Mouse (Mus musculus) monocyte, adult 2 months (primary cell): ENCODE results near the gene Zyg11b.

ENCODE experiments used
- DNase-seq, 2 experiments: peaks; one replicate each; pipeline ENCODE4 v3.0.0; 2022; ENCODE audit warnings: low spot score in 2 of 2, low read depth in 1 of 2

The Zyg11b gene

GRCm38 (mm10) chr4:108318649-108319615 is 18.0 kb upstream of the Zyg11b start:
- no peak for DNase-seq

GRCm38 (mm10) chr4:108317656-108318605 is 17.0 kb upstream of the Zyg11b start:
- no peak for DNase-seq

GRCm38 (mm10) chr4:108314041-108314440 is 13.1 kb upstream of the Zyg11b start:
- DNase-seq = no peak

GRCm38 (mm10) chr4:108310706-108311105 is 9.8 kb upstream of the Zyg11b start:
- DNase-seq = no peak

GRCm38 (mm10) chr4:108302296-108302890 is 1.5 kb upstream of the Zyg11b start:
- DNase-seq = no peak

GRCm38 (mm10) chr4:108300266-108300665 is 630 bp downstream of the Zyg11b start:
- DNase-seq = no peak

- DNase-seq = no peak
Observed at GRCm38 (mm10) chr4:108276973-108277372, 23.9 kb downstream of the Zyg11b start.

- DNase-seq = no peak
Observed at GRCm38 (mm10) chr4:108272286-108272685, 28.6 kb downstream of the Zyg11b start.

GRCm38 (mm10) chr4:108265774-108266173 is 35.1 kb downstream of the Zyg11b start:
- DNase-seq = no peak

- DNase-seq = no peak
Observed at GRCm38 (mm10) chr4:108253317-108253716, 47.6 kb downstream of the Zyg11b start.

GRCm38 (mm10) chr4:108250501-108250900 is 50.4 kb downstream of the Zyg11b start:
- no peak for DNase-seq

- DNase-seq = no peak
Observed at GRCm38 (mm10) chr4:108249314-108249713, 51.6 kb downstream of the Zyg11b start.

- no peak for DNase-seq
Observed at GRCm38 (mm10) chr4:108233654-108234053, 67.2 kb downstream of the Zyg11b start.

GRCm38 (mm10) chr4:108225341-108225872 is 75.5 kb downstream of the Zyg11b start:
- DNase-seq = no peak

- no peak for DNase-seq
Observed at GRCm38 (mm10) chr4:108222507-108222906, 78.4 kb downstream of the Zyg11b start.

GRCm38 (mm10) chr4:108219019-108219418 is 81.9 kb downstream of the Zyg11b start:
- DNase-seq = no peak

GRCm38 (mm10) chr4:108217332-108218179 is 83.3 kb downstream of the Zyg11b start, which contains the start of gene Zyg11a:
TSS of gene Zyg11a (minus strand) at chr4:108218048.
- no peak for DNase-seq

- DNase-seq = no peak
Observed at GRCm38 (mm10) chr4:108213023-108213422, 87.9 kb downstream of the Zyg11b start.

- no peak for DNase-seq
Observed at GRCm38 (mm10) chr4:108204629-108205028, 96.3 kb downstream of the Zyg11b start.

- no peak for DNase-seq
Observed at GRCm38 (mm10) chr4:108199236-108199635, 101.7 kb downstream of the Zyg11b start.
